12 mouse cellular contexts compared by ENCODE assay signal in genomic region chr16:21382152-21382911, GRCm38 (mm10). TPM values are rescaled to one million over a fixed set of nuclear protein-coding genes. Genes with fewer than 3 reads are reported as not detected.
DNase-seq lines count a peak whose midpoint lies in the region; ATAC-seq and TF ChIP-seq lines count a peak whose summit lies in the region.
"Had no signal": no experiment of that assay in that cellular context is flagged by ENCODE, and none has a peak within 500 bp of the region (broad histone marks: within the 10 kb centered on the region; RNA-seq: fewer than 3 reads in every experiment).

No protein-coding gene starts in this region.

- no peak overlapping the region for H3K4me2 ChIP-seq in midbrain, embryonic 13.5 days (replicated peaks)

- no peak for TF ChIP-seq POLR2A in small intestine, adult 2 months (IDR thresholded peaks at IDR 0.05; ENCODE audit: low read depth, low read length)

- DNase-seq in midbrain, embryonic 10.5 days (ENCODE audit: low spot score) = peak; percentile 41
- peak; percentile 92 for DNase-seq in R1 (ENCODE audit: low read depth, low spot score)
- no peak for DNase-seq in limb, embryonic 10.5 days (ENCODE audit: low spot score)
- no peak for DNase-seq in kidney, postnatal 36 days
- no peak for DNase-seq in spleen, postnatal 14 days (ENCODE audit: low spot score in 2 of 2)
- DNase-seq in ovary, postnatal 14 days (ENCODE audit: low spot score) = no peak
- DNase-seq: cerebellum, postnatal 36 days; heart, postnatal 10 days; liver had no signal

- no peak for TF ChIP-seq CTCF in small intestine, adult 2 months (IDR thresholded peaks at IDR 0.05; ENCODE audit: extremely low read depth, insufficient read length, insufficient replicate concordance, low read depth, low read length)

- no peak overlapping the region for H3K9ac ChIP-seq in midbrain, embryonic 13.5 days (replicated peaks)

- peaks cover 67% of the 10 kb centered on the region for H3K27me3 ChIP-seq in midbrain, embryonic 10.5 days (ENCODE audit: low read depth, poor library complexity, severe bottlenecking)
- peaks cover 12% of the 10 kb centered on the region for H3K27me3 ChIP-seq in midbrain, embryonic 13.5 days
- peaks cover 6% of the 10 kb centered on the region for H3K27me3 ChIP-seq in limb, embryonic 10.5 days (ENCODE audit: low read depth, poor library complexity, severe bottlenecking)
- no peaks in the 10 kb centered on the region for H3K27me3 ChIP-seq in small intestine, adult 2 months (ENCODE audit: control insufficient read depth, insufficient read depth, low read length)

- no peak for ATAC-seq in midbrain, embryonic 13.5 days

- no peak overlapping the region for H3K4me3 ChIP-seq in midbrain, embryonic 10.5 days
- no peak overlapping the region for H3K4me3 ChIP-seq in midbrain, embryonic 13.5 days (replicated peaks)
- H3K4me3 ChIP-seq in limb, embryonic 10.5 days = no peak overlapping the region
- no peak overlapping the region for H3K4me3 ChIP-seq in small intestine, adult 2 months (ENCODE audit: low read depth, low read length)

- H3K9me3 ChIP-seq in midbrain, embryonic 10.5 days (replicated peaks) = no peaks in the 10 kb centered on the region
- H3K9me3 ChIP-seq in midbrain, embryonic 13.5 days = no peaks in the 10 kb centered on the region
- H3K9me3 ChIP-seq in limb, embryonic 10.5 days (replicated peaks) = no peaks in the 10 kb centered on the region

- no peaks in the 10 kb centered on the region for H3K36me3 ChIP-seq in midbrain, embryonic 10.5 days
- no peaks in the 10 kb centered on the region for H3K36me3 ChIP-seq in midbrain, embryonic 13.5 days
- no peaks in the 10 kb centered on the region for H3K36me3 ChIP-seq in limb, embryonic 10.5 days
- no peaks in the 10 kb centered on the region for H3K36me3 ChIP-seq in small intestine, adult 2 months (ENCODE audit: control insufficient read depth, insufficient read depth, low read length)

- 24% methylated on average over 11 of the region's 11 CpGs for WGBS in midbrain, embryonic 10.5 days
- 31% methylated on average over 11 of the region's 11 CpGs for WGBS in midbrain, embryonic 13.5 days
- WGBS in limb, embryonic 10.5 days = 37% methylated on average over 11 of the region's 11 CpGs
- 56% methylated on average over 11 of the region's 11 CpGs for WGBS in small intestine, adult 2 months

- peaks cover 45% of the 10 kb centered on the region for H3K4me1 ChIP-seq in midbrain, embryonic 10.5 days
- H3K4me1 ChIP-seq in midbrain, embryonic 13.5 days (replicated peaks) = peaks cover 18% of the 10 kb centered on the region
- peaks cover 51% of the 10 kb centered on the region for H3K4me1 ChIP-seq in limb, embryonic 10.5 days
- peaks cover 4% of the 10 kb centered on the region; the same call in 1 of the 2 replicates for H3K4me1 ChIP-seq in small intestine, adult 2 months (ENCODE audit: control insufficient read depth, insufficient read depth, insufficient read length, low read length)

- peak overlapping the region; percentile 28; the same call in 1 of the 2 replicates for H3K27ac ChIP-seq in midbrain, embryonic 10.5 days (replicated peaks)
- H3K27ac ChIP-seq in midbrain, embryonic 13.5 days = no peak overlapping the region
- H3K27ac ChIP-seq in limb, embryonic 10.5 days = 0 out of 2 replicates have a peak overlapping the region, but pooled peaks have one; percentile 42
- peak overlapping the region; percentile 35; the same call in 1 of the 2 replicates for H3K27ac ChIP-seq in small intestine, adult 2 months (ENCODE audit: insufficient read depth, low read depth, low read length)
- H3K27ac ChIP-seq: kidney, postnatal 0 days had no signal

RNA-seq across cellular contexts. Expression of gene Vps8, which starts 40.6 kb away (rescaled TPM):
- polyA plus RNA-seq in midbrain, embryonic 10.5 days (2016; fragmentation: Nextera tagmentation; extraction: Ambion mirVana) = 18.9 and 23.1 TPM in 2 replicates
- 31.4 and 33.4 TPM in 2 replicates for polyA plus RNA-seq in midbrain, embryonic 13.5 days (2015; fragmentation: Nextera tagmentation; extraction: Ambion mirVana)
- polyA plus RNA-seq in limb, embryonic 10.5 days (2016; fragmentation: Nextera tagmentation; extraction: Ambion mirVana) = 10.8 and 13.7 TPM in 2 replicates
- 4.7 and 8.8 TPM in 2 replicates for polyA plus RNA-seq in small intestine, adult 2 months (2012; rRNA removed)

Comparison
In these comparisons a context has a peak if more than half of its experiments do, and no peak if none do; other contexts are left out.
1. DNase-seq: peak in midbrain, embryonic 10.5 days (single experiment) and R1 (single experiment); none in limb, embryonic 10.5 days (single experiment), kidney, postnatal 36 days (0 of 2), spleen, postnatal 14 days (0 of 2) and ovary, postnatal 14 days (single experiment).